Mouse (Mus musculus): ENCODE measurements around the gene Fuca2. TPM values are rescaled to one million over a fixed set of nuclear protein-coding genes. Genes with fewer than 3 reads are reported as not detected.

Fuca2 gene
- total RNA-seq, 2 experiments from 2014 or later = 15.2 to 15.7 TPM

DNA sequence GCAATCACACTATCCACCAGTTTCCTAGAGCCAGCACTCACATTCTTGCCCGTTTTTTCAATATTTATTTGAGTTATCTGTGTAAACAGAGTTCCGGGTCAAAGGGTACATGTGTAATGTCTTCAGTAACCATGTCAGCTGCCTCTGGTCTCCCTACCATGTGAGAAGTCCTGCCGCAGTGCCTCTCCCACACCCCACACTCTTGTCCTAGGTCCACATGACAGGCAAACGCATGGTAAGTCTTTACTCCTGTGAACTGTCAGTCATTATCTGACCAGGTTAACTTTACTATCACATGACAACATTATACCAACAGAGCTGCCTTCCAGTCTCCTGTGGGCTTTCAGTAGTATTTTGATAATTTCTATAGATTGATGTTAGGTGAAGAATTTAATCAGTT is 28.8 kb downstream of the Fuca2 start:
- no peak for DNase-seq

DNA sequence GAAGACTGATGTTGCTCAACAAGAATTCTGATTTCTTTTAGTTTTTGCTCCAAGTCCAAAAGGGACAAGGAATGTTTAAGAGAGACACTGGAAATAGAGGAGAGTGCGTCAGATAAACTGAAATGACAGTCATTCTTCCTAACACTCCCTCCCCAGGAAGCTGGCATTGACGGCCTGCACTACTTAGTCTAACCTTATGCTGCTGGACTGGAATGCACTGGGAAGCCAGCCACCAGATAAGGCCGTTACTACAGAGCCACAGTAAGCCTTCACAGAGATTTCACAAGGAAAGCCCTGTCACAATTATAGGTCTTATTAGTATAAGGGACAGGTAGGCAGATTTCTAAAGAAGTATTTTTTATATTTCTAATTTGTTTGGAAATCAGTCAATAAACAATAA is 35.4 kb downstream of the Fuca2 start:
- DNase-seq = no peak

DNA sequence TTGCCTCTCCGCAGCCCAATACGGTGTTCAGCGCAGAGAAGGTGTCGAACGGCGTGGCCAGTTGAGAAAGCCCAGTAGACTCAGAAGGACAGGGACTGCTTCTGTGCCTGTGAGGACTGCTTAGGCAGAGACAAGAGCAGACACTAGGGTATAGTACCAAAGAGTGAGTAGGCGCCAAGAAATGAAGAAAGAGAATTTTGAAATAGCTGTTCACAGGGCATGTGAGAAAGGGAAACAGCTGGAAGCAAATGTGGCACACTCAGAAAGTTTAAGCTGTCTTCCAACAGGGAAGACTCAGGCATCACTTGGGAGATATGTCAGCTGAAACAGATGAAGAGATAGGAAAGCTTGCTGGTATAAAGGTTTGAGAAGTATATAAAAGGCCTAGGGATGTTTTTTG is 37.4 kb downstream of the Fuca2 start:
- no peak for DNase-seq

DNA sequence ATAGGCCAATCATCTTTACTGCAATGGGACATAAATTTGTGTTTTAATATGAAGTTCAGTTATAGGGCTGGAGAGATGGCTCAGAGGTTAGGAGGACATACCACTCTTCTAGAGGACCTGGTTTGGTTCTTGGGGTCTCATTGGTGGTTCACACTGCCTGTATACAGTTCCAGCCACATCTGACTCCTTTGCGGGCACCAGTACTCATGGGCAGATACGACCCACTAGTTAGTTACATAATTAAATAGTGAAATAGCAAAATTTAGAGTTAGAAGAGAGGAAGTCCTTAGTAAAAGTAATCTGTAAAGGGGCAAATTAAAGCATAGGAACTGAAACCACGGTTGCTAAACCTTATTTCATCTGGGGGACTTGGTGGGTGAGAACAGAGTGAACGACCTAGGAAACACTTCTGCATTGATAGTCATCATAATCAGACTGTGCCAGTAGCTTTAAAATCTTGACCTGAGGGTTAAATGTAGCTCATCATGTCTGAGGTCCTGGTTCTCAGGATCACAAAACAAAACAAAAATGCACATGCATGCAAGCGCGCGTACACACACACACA is 40.5 kb downstream of the Fuca2 start:
- no peak for DNase-seq

DNA sequence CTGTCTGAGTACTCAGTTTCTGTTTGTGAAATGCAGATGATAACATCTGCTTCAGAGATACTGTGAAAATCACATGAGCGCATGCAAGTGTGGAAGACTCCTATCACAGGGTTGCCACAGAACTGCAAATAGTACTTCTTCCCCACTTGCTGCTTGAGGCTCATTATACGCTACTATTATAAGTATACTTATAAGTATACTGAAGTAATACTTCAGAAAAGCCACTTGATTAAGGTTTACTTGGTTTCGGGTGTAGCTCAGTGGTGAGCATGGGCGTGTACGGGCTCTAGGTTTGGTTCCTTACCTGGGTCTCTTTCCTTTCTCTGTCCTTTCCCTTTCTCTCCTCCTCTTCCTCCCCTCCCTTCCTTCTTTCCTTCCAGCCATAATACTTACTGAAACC is 42.4 kb downstream of the Fuca2 start:
- no peak for DNase-seq

DNA sequence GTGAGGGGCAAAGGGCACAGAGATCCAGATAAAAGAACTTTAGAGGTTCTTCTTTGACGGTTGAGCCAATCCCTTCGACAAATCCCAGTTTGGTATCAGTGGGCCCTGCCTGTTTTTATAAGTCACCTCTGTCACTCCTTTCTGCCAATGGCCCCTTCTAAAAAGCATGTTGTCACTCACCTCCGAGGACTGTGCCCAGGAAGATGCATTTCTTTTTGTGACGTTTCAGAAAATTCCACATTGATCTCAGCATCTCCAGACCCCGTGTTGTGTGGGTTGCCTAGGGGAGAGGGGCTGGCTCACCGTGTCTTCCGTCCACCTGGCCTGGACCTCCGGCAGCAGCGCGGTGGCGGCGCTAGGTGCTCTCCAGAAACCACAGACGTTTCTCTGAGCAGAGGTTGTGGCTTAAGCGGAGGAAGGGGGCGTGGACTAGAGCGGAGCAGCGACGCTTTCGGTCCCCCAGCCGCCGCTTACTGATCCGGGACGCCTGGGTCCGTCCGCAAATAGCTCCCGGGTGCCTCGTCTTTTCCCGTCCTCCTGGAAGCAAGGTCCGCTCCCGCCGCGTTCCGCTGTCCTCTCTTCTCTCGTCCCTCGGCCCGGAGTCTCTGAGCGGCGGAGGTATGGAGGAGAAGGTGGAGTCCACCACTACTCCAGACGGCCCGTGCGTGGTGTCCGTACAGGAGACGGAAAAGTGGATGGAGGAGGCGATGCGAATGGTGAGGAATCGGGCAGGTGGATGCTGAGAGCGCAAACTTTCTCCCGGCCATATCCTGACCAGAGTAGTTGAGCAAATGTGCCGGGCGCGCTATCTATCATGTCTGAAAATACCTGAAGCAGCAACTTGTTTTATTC is 53.5 kb downstream of the Fuca2 start, which contains the start of the genes Adat2 and Pex3:
Adat2 (plus strand) TSS at position 249 of the 852 bp plus-strand sequence.
Pex3 (minus strand) TSS at position 497 of the 852 bp plus-strand sequence.
- peak; percentile 90 for DNase-seq

DNA sequence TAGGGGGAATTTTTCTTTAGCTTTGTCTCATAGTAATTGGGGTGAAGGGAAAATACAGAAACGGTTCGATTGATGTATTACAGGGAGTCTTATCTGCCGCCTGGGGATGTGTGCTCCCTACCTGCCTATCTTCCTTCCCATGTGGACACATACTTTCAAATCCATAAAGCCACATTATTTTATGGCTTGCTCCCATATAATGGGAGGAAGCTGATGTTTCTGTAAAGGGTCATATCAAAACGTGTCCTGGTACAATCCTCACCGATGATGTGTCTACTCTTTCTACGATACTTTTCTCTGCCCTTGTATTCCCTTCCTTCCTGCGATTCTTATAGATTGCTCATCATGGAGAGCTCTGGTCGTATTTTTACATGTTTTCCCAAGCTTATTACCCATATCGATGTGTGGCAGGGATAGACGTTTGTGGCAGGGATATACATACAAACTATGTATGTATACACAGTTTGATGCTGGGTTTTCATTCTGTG is 54.2 kb downstream of the Fuca2 start:
- no peak for DNase-seq

DNA sequence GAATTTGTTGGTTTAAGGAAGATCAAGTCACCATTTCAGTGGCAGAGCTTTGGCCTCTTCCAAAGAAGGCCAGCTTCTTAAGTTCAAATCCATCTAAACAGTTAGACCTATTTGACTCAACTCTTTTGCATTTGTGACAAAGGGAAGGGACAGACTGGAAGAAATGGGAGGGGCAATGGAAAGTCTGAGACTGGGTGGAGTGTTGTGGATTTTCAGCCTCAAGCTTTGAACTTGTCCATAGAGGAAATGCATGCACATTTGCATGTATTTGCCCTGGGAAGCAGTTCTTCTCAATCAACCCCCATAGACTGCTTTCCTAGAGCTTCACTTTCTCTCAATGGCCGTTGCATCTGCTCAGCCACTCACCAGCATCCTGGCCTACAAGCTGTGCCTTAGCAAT is 55.0 kb downstream of the Fuca2 start:
- no peak for DNase-seq

DNA sequence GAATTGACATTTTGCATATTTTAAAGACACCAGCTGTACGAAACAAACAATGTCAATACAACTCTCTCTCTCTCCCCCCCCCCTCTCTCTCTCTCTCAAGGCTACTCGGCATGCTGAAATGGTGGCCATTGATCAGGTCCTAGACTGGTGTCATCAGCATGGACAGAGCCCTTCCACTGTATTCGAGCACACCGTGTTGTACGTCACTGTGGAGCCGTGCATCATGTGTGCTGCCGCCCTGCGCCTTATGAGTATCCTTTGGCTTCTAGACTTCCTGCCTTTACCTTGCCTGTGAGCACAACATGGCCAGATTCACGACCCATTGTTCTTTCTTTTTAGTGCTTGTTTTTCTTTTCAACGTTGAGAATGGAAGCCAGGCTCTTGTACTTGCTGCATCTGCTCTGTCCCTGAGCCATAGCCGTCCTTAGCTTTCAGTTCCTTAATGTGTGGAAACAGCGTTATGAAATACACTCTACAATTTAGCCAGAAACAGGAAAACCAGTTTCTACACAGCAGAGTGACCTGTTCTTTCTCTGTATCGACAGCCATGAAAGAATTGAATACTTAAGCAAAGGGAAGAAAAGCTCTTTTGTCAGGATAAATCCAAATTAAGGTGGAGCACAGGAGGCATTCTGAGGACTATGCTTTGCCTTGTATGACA is 60.8 kb downstream of the Fuca2 start:
- DNase-seq = no peak

DNA sequence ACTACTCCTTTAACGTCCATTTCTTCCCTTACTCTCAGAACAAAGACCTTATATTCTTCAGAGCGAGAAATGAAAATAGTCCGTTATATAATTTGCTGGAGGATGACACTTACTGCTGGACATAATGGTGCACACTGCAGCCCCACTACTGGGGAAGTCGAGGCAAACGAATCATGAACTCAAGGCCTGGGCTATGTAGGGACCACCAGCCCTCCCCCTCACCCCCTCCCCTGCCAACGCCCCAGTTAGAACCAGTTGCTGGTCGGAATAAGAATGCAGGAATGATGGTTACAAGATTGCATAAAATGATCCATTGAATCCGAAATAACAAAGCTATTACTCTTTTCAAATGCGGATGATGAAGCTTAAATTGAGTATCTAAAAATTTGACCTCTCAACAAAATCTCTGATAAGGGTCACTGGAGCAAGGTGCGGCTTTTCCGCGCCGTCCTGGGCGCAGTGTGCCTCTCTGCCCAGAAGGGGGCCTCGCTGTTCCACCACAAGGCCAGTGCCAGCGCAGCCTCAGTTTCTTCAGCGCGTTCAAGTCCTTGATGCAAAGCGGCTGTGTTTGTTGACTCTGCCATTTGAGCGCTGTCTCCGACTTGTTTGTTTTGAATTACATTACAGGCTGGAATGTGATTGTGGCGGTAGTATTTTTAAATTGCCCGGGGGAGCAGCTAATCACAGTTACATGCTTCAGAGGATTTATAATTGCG is 65.2 kb downstream of the Fuca2 start:
- DNase-seq = peak; percentile 65

DNA sequence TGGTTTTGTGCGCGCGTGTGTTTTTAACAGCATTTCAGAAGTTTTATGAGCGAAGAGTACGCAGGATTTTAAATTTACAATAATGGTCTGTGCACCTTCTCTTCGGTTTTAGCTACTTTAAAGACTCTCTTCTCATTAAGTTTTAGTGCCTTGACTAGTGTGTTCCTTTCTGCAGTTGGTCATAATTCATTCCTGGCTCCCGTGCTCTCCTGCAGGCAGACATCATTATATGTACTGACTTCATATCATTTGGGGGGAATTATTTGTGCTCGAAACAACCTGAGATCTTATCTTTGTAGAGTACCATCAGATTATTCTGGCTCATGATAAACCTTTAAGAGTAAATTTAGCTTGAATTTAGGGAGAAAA is 65.7 kb downstream of the Fuca2 start:
- DNase-seq = no peak

DNA sequence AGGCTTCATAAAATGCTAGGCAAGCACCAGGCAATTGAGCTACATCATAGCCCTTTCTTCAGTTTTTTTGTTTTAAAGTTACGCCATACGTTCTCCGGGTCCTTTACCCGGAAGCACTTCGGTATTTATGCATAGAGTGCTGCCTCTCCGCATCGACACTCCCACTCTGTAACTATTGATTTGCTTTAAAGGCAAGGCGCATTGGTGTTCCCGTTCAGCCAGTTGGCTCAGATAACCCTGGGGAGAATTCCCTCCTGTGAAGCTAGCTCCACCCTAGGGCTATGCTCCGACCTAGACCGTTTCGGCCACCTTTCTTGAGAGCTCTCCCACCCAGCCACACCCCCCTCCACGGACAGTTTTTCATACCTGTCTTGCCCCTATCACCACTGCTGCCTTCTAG is 67.1 kb downstream of the Fuca2 start:
- DNase-seq = no peak

Other genes starting within 250 kb of the Fuca2 start
- 10 to 100 TPM; 39.9 to 43.4 TPM for gene Phactr2, start 25.1 kb upstream of the Fuca2 start, total RNA-seq (2021)
- gene Adat2, start 53.4 kb downstream of the Fuca2 start, total RNA-seq (2021) = 1 to 10 TPM; 3.5 to 3.7 TPM
- gene Pex3, start 53.6 kb downstream of the Fuca2 start, total RNA-seq (2021) = 10 to 100 TPM; 13.3 to 16.1 TPM

All from gastrocnemius, postnatal 10 days (tissue).